Mouse (Mus musculus): ENCODE measurements around the gene Slit3.

The Slit3 gene

DNA sequence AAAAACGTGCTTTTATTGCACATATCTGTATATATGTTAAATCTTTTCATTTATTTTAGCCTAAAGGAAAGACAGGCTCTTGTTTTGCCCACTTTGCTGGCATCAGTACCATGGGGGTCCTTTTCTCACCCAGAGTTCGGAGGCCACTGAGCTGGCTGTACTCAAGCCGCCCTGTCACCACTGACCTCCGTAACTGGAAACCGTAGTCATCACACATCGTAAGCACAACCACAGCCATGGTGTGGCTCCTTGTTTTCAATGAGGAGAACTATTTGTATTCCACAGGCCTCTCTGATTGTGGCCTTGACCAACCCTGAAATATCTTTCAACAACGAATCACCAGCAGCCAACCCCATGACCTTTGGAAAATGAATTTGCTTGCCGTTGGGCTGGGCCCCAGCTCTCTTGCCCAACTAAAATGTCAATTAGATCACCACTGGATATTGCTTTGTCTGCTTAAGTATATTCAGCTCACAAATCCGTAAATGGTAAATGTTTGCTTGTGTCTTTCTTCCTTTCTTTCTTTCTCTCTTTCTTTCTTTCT is 405.3 kb downstream of the Slit3 start:
- peak in 1 of 2 experiments; percentile 20 for DNase-seq (ENCODE audit: low spot score in 2 of 2)

- no peak for DNase-seq (ENCODE audit: low spot score in 2 of 2)
Measured at GRCm38 (mm10) chr11:35527816-35528462, 406.9 kb downstream of the Slit3 start.

- no peak for DNase-seq (ENCODE audit: low spot score in 2 of 2)
Measured at GRCm38 (mm10) chr11:35535027-35535426, 414.0 kb downstream of the Slit3 start.

- peak; percentile 9 to 10 for DNase-seq (ENCODE audit: low spot score in 2 of 2)
Measured at GRCm38 (mm10) chr11:35537128-35538088, 416.4 kb downstream of the Slit3 start.

GRCm38 (mm10) chr11:35542731-35543130 is 421.7 kb downstream of the Slit3 start:
- no peak for DNase-seq (ENCODE audit: low spot score in 2 of 2)

DNA sequence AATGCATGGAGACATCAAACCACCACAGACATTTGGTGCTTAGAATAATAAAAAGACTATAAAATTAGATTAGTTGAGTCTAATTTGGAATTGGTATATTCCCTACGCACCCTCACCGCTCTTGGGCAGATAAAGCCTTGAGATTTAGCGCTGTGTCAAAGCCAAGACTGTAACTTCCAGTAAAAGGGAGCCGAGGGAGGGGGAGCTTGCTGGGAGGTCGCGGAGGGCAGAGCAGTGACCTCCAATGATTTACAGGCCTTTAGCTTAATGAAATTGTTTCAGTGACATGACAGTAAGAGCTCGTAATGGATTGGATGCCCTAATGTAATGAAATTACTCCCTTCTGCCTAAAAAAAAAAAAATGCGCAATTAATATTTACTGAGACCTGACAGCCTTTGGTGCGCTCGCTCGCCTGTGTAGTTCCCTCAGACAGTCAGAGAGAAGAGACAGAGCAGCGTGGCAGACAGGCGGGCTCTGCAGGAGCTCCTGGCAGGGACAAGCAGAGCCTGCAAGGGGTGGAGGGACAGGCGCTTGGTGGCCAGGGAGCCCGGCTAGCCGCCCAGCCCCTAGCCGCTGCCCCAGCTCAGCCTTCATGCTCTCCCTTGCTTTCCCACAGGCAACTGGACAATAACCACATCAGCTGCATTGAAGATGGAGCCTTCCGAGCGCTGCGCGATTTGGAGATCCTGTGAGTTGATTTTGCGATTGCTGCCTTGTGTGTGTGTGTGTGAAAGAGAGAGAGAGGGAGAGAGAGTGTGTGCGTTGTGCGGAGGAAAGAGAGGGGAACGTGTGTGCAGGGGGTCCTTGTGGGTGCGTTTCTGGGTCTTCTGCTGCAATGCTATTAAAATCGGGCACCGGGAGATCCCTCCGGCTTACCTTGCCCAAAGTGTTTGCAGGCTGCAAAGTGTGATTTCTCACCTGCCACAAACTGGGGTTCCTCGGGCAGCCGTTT is 423.4 kb downstream of the Slit3 start:
- no peak for DNase-seq (ENCODE audit: low spot score in 2 of 2)

DNA sequence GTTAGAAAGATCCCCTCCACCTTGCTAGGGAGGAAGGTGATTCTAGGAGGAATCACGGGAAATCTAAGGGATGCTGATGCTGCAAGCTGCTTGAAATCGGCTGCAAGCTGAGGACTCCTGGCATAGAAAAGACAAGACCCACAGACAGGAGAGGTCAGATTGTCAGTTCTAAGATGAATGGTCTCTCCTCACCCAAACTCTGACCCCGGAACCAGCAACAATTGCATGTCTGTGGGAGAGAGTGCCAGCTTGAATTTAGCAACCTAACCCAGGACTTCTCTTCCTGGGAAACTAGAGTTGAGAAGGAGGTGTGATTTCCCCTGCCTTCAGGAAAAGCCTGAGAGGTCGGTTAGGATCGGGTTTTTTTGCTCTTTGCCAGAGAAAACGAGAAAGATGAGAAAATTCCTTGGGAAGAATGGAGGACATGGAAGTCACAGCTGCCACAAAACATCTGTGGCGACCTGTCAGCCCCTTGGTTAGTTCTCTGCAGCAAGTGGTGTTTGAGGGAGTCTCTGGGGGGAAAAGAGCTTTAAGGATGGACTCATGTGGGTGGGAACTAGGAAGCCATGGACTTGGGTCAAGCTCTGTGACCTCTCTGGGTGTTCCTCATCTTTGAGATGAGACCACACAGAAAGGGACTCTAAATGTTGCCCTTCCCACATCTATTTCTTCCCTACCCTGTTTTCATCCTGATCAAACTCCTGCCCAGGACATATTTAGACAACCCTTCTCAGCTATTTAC is 425.2 kb downstream of the Slit3 start:
- DNase-seq (ENCODE audit: low spot score in 2 of 2): no peak

DNA sequence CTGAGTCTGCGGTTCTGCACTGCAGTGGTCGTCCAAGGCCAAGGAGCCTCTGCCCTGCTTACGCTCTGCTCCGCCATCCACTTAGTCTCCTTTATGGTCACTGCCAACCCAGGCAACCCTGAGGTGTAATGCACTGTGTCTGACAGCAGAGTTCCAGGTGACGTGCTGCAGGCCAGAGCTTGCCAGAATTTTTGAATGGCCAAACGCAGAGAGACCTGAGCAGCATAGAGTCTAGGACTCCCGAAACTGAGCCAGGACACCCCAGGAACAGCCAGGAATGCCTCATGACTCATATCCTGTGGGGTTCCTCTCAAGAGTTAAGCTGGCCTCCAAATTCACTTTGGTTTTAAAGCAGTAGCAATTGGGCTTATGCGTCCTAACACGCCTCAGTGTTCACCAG is 429.0 kb downstream of the Slit3 start:
- DNase-seq (ENCODE audit: low spot score in 2 of 2): no peak

GRCm38 (mm10) chr11:35556192-35556591 is 435.2 kb downstream of the Slit3 start:
- no peak for DNase-seq (ENCODE audit: low spot score in 2 of 2)

DNA sequence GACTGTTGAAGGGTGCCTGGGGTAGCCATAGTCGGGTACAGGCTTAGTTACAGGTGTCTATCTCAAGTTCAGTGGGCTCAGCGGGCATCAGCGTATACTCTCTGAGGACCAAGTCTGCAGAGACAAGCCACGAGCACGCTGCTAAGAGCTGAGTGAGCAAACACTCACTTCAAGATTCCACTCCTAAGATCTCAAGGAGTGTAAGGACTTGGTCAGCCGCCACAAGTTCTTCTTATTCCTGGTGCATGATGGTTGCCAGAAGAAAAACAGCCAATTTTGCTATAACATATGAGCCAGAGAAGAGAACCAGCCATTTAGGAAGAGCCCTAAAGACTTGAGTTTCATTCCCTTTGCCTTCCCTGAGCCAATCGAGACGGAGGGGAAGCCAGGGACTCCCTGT is 436.5 kb downstream of the Slit3 start:
- no peak for DNase-seq (ENCODE audit: low spot score in 2 of 2)

- DNase-seq (ENCODE audit: low spot score in 2 of 2): no peak
Measured at GRCm38 (mm10) chr11:35558311-35558710, 437.3 kb downstream of the Slit3 start.

DNA sequence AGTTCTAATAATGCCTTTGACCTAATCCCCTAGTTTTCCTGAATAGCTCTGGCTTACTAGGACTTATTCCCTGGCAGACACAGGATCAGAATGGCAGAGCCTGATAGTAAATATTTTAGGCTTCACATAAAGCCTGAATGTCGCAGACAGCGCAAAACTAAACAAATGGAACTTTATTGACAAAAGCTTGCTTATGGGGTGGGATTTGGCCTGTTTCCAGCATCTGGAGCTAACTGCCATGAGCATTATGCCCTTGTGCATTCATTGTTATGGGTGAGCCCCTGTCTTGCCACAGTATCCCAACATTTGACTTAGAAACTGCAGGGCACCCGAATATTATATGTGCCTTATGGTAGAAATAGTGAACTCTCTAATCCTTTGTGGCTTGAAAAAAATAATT is 438.4 kb downstream of the Slit3 start:
- DNase-seq (ENCODE audit: low spot score in 2 of 2): no peak

DNA sequence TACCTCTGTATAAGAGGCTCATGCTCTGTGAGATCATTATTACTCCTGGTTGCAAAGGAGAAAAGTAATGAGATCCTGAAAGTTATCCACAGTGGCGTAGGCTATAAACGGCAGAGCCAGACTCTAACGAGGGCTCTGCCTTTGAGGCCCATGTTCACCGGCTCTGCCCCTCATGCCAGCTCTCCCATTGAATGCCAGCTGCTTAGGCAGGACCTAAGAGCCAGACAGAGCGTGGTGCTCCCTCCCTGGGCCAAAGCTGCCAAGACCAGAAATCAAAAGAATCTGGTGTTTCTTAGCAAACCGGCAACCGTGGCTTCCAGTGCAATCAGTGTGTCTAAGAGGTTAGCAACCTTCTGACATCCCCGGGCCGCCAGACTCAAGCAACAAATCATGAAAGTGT is 440.7 kb downstream of the Slit3 start:
- no peak for DNase-seq (ENCODE audit: low spot score in 2 of 2)

DNA sequence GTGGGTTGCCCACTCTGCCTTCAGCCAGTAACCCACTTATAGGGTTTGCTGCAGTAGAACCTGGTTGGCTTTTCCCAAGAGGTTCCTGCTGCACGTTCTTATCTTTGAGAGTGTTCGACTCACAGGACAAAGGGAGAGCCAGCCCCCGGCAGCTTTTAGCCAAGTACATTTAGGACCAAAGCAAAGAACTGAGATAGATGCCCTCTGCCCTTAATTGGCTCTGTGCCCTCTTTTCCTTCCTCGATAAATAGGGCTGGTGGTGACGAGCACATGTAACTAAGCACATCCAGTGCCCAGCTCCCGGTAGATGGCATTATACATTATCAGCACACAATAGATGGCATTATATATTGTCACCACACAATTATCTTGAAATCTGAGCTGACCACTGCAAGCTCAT is 444.3 kb downstream of the Slit3 start:
- DNase-seq (ENCODE audit: low spot score in 2 of 2): no peak

DNA sequence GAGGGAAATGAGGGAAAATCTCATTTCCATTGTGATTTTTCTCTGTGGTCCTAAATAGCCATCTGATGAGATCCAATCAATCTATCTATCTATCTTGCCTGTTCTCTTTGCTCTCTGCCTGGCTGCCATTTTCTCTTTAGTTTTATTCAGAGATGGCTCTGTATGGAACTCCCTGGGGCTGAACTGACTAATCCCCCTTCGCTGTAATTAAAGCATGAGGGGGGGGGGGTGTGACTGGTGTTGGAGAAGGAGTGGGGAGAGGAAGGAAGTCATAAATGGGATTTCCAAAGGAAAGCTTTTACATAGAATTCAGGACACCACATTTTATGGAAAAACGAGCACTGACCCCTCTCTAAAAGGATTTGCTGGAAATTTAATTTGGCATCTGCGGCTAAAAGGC is 445.7 kb downstream of the Slit3 start:
- DNase-seq (ENCODE audit: low spot score in 2 of 2): no peak

GRCm38 (mm10) chr11:35569126-35569916 is 448.3 kb downstream of the Slit3 start:
- DNase-seq (ENCODE audit: low spot score in 2 of 2): no peak

GRCm38 (mm10) chr11:35569957-35570356 is 448.9 kb downstream of the Slit3 start:
- DNase-seq (ENCODE audit: low spot score in 2 of 2): no peak

GRCm38 (mm10) chr11:35571910-35572309 is 450.9 kb downstream of the Slit3 start:
- DNase-seq (ENCODE audit: low spot score in 2 of 2): no peak

DNA sequence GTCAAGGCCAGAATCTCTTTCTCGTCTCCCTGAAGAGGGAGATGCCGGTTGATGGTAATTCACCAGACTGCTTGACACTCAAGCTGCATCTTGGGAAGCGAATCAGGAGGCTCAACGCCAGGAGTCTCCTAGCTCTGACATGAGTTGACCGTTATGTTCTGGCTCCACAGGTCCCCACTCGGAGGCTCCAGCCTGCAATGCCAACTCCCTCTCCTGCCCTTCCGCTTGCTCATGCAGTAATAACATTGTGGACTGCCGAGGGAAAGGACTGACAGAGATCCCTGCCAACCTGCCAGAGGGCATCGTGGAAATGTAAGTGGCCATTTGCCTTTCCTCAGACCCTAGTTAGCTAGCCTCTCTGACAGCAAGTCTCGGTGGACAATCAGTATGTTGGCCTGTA is 457.8 kb downstream of the Slit3 start:
- DNase-seq (ENCODE audit: low spot score in 2 of 2): no peak

- DNase-seq (ENCODE audit: low spot score in 2 of 2): no peak
Measured at GRCm38 (mm10) chr11:35582591-35582990, 461.6 kb downstream of the Slit3 start.

All from urinary bladder, postnatal 36 days (tissue).